Mouse (Mus musculus) embryonic facial prominence, embryonic 11.5 days (tissue): Measurements from ENCODE around the gene Snx15. TPM values are rescaled to one million over a fixed set of nuclear protein-coding genes. Genes with fewer than 3 reads are reported as not detected.

Experiments used
- ATAC-seq: fragments of 200-750 bp; cut with Nextera tagmentation; replicated peaks from 2 replicates; pipeline ENCODE4 v1.8.0; 2017; ENCODE audit warnings: low read depth; ENCODE audit not compliant: insufficient number of reproducible peaks, low FRiP score, low TSS enrichment
- DNase-seq: peaks from one replicate; pipeline ENCODE4 v3.0.0-alpha.2; 2015; ENCODE audit warnings: low spot score
- H3K27ac ChIP-seq: fragments of 300-500 bp; sonication (generic); replicated peaks from 2 replicates; pipeline ENCODE4 v1.5.1; 2014; ENCODE audit warnings: mild to moderate bottlenecking, low read depth, low read length, control low read depth
- H3K27me3 ChIP-seq: fragments of 300-500 bp; sonication (generic); 2 replicates; pipeline ENCODE4 v1.6.1; 2014; ENCODE audit warnings: mild to moderate bottlenecking, low read length, moderate library complexity, mixed read lengths; ENCODE audit not compliant: control insufficient read depth, insufficient read depth
- H3K36me3 ChIP-seq: fragments of 300-500 bp; sonication (generic); replicated peaks from 2 replicates; pipeline ENCODE4 v1.6.1; 2014; ENCODE audit warnings: low read depth, mild to moderate bottlenecking, low read length, moderate library complexity, mixed read lengths; ENCODE audit not compliant: control insufficient read depth, insufficient read depth
- H3K4me1 ChIP-seq: fragments of 300-500 bp; sonication (generic); 2 replicates; pipeline ENCODE4 v1.6.1; 2014; ENCODE audit warnings: low read length, mixed read lengths; ENCODE audit not compliant: control insufficient read depth, insufficient read depth
- H3K4me2 ChIP-seq: fragments of 300-500 bp; sonication (generic); 2 replicates; pipeline ENCODE4 v1.6.1; 2014; ENCODE audit warnings: low read depth, mild to moderate bottlenecking, control low read depth, low read length, moderate library complexity
- H3K4me3 ChIP-seq: fragments of 300-500 bp; sonication (generic); 2 replicates; pipeline ENCODE4 v1.5.1; 2014; ENCODE audit warnings: low read depth, low read length, control low read depth
- H3K9ac ChIP-seq: fragments of 300-500 bp; sonication (generic); replicated peaks from 2 replicates; pipeline ENCODE4 v1.6.1; 2014; ENCODE audit warnings: mild to moderate bottlenecking, control low read depth, low read length
- H3K9me3 ChIP-seq: fragments of 300-500 bp; sonication (generic); replicated peaks from 2 replicates; pipeline ENCODE4 v1.6.1; 2016; ENCODE audit warnings: mild to moderate bottlenecking, low read length, inconsistent platforms, mixed read lengths; ENCODE audit not compliant: control insufficient read depth
- WGBS: fragments of 180-500 bp; shearing (Covaris S2); extraction: QIAGEN DNeasy Blood & Tissue Kit; methylation state at CpG from one replicate; pipeline ENCODE4 v1.1.7; 2014; 5-methylcytosine and 5-hydroxymethylcytosine counted together
- polyA plus RNA-seq: library from polyadenylated mRNA; unstranded; fragments of >200 nt; fragmentation: Nextera tagmentation; extraction: Ambion mirVana; gene quantifications from 2 replicates; pipeline ENCODE4 v1.2.1, GENCODE M21; 2014

The Snx15 gene
- 25.4 and 30.7 TPM in 2 replicates for polyA plus RNA-seq

- H3K4me3 ChIP-seq = peak within 1 kb of the TSS; percentile 54
- ATAC-seq (peak; percentile 89), DNase-seq (peak; percentile 94)
- H3K27me3 ChIP-seq = no peaks in the 10 kb centered on the region
- H3K4me1 ChIP-seq = no peaks in the 10 kb centered on the region
- H3K27ac ChIP-seq = peak within 1 kb of the TSS; percentile 42
- peak within 1 kb of the TSS; percentile 68 for H3K4me2 ChIP-seq
- H3K9me3 ChIP-seq = no peaks in the 10 kb centered on the region
- H3K36me3 ChIP-seq = no peaks in the 10 kb centered on the region
- peak within 1 kb of the TSS; percentile 69 for H3K9ac ChIP-seq
- under 1% methylated on average over 32 of the region's 32 CpGs for WGBS
Observed at GRCm38 (mm10) chr19:6127760-6128341, at the start of gene Snx15. Snx15 (minus strand) TSS chr19:6128304.

- no peak for ATAC-seq
- Histone ChIP-seq H3K9ac (no peak overlapping the region), H3K4me1 (no peaks in the 10 kb centered on the region), H3K4me2 (no peak overlapping the region), H3K36me3 (no peaks in the 10 kb centered on the region), H3K9me3 (no peaks in the 10 kb centered on the region), H3K27me3 (no peaks in the 10 kb centered on the region), H3K4me3 (no peak overlapping the region), H3K27ac (no peak overlapping the region)
- WGBS = 48% methylated on average over 5 of the region's 5 CpGs
- DNase-seq = peak; percentile 46
Observed at GRCm38 (mm10) chr19:6174771-6175170, 46.7 kb upstream of the Snx15 start.

- ATAC-seq = no peak
- DNase-seq = no peak
- Histone ChIP-seq H3K4me3 (no peak overlapping the region), H3K9me3 (no peaks in the 10 kb centered on the region), H3K4me2 (no peak overlapping the region), H3K36me3 (no peaks in the 10 kb centered on the region), H3K9ac (no peak overlapping the region), H3K27me3 (no peaks in the 10 kb centered on the region), H3K27ac (no peak overlapping the region), H3K4me1 (no peaks in the 10 kb centered on the region)
- 86% methylated on average over 8 of the region's 8 CpGs for WGBS
Observed at GRCm38 (mm10) chr19:6171215-6171614, 43.1 kb upstream of the Snx15 start.

- Histone ChIP-seq H3K9me3 (no peaks in the 10 kb centered on the region), H3K27me3 (no peaks in the 10 kb centered on the region), H3K4me1 (no peaks in the 10 kb centered on the region), H3K27ac (no peak overlapping the region), H3K4me2 (no peak overlapping the region), H3K9ac (no peak overlapping the region), H3K36me3 (no peaks in the 10 kb centered on the region), H3K4me3 (no peak overlapping the region)
- WGBS = 75% methylated on average over 4 of the region's 4 CpGs
- DNase-seq = no peak
- ATAC-seq = no peak
Observed at GRCm38 (mm10) chr19:6166750-6167149, 38.6 kb upstream of the Snx15 start.

GRCm38 (mm10) chr19:6163872-6164547 is 35.9 kb upstream of the Snx15 start:
- Histone ChIP-seq H3K4me2 (no peak overlapping the region), H3K4me3 (no peak overlapping the region), H3K9ac (no peak overlapping the region), H3K27ac (no peak overlapping the region), H3K4me1 (no peaks in the 10 kb centered on the region), H3K9me3 (no peaks in the 10 kb centered on the region), H3K36me3 (no peaks in the 10 kb centered on the region), H3K27me3 (no peaks in the 10 kb centered on the region)
- WGBS = 78% methylated on average over 10 of the region's 10 CpGs
- DNase-seq (no peak), ATAC-seq (no peak)

GRCm38 (mm10) chr19:6157220-6157619 is 29.1 kb upstream of the Snx15 start:
- Histone ChIP-seq H3K9me3 (no peaks in the 10 kb centered on the region), H3K36me3 (no peaks in the 10 kb centered on the region), H3K27ac (no peak overlapping the region), H3K4me2 (no peak overlapping the region), H3K4me1 (no peaks in the 10 kb centered on the region), H3K4me3 (no peak overlapping the region), H3K9ac (no peak overlapping the region), H3K27me3 (no peaks in the 10 kb centered on the region)
- DNase-seq = no peak
- 73% methylated on average over 6 of the region's 6 CpGs for WGBS
- no peak for ATAC-seq

- Histone ChIP-seq H3K4me3 (no peak overlapping the region), H3K27ac (no peak overlapping the region), H3K4me1 (no peaks in the 10 kb centered on the region), H3K36me3 (no peaks in the 10 kb centered on the region), H3K4me2 (no peak overlapping the region), H3K9ac (no peak overlapping the region), H3K9me3 (no peaks in the 10 kb centered on the region), H3K27me3 (no peaks in the 10 kb centered on the region)
- ATAC-seq = no peak
- 51% methylated on average over 8 of the region's 8 CpGs for WGBS
- DNase-seq = no peak
Observed at GRCm38 (mm10) chr19:6156372-6156771, 28.3 kb upstream of the Snx15 start.

- Histone ChIP-seq H3K27ac (no peak overlapping the region), H3K9ac (no peak overlapping the region), H3K27me3 (no peaks in the 10 kb centered on the region), H3K4me1 (no peaks in the 10 kb centered on the region), H3K9me3 (no peaks in the 10 kb centered on the region), H3K4me3 (no peak overlapping the region), H3K36me3 (no peaks in the 10 kb centered on the region), H3K4me2 (no peak overlapping the region)
- DNase-seq (no peak), ATAC-seq (no peak)
- WGBS = 78% methylated on average over 9 of the region's 9 CpGs
Observed at GRCm38 (mm10) chr19:6155174-6155573, 27.1 kb upstream of the Snx15 start.
